Mouse (Mus musculus) ES-Bruce4 (cell line): ENCODE measurements around the gene Aloxe3. TPM values are rescaled to one million over a fixed set of nuclear protein-coding genes. Genes with fewer than 3 reads are reported as not detected.

ENCODE experiments used
- H3K27ac ChIP-seq: 2 replicates; pipeline ENCODE4 v1.5.1; 2012; ENCODE audit warnings: low read length, inconsistent platforms; ENCODE audit not compliant: insufficient read depth
- H3K27me3 ChIP-seq: 2 replicates; pipeline ENCODE4 v1.6.1; 2012; ENCODE audit warnings: mild to moderate bottlenecking, low read length, inconsistent platforms; ENCODE audit not compliant: control insufficient read depth, poor library complexity, insufficient read depth, severe bottlenecking
- H3K36me3 ChIP-seq: 2 replicates; pipeline ENCODE4 v1.6.1; 2012; ENCODE audit warnings: inconsistent platforms, mild to moderate bottlenecking, low read length, moderate library complexity; ENCODE audit not compliant: control insufficient read depth, poor library complexity, insufficient read depth, severe bottlenecking
- H3K4me1 ChIP-seq: one replicate; pipeline ENCODE4 v1.8.1; 2011; ENCODE audit warnings: low read length; ENCODE audit not compliant: control insufficient read depth, insufficient read depth
- H3K4me3 ChIP-seq: 2 replicates; pipeline ENCODE4 v1.5.1; 2011; ENCODE audit warnings: low read depth, mild to moderate bottlenecking, low read length
- H3K9ac ChIP-seq: 2 replicates; pipeline ENCODE4 v1.6.1; 2012; ENCODE audit warnings: low read depth, mild to moderate bottlenecking, inconsistent platforms; ENCODE audit not compliant: poor library complexity, severe bottlenecking
- H3K9me3 ChIP-seq: replicated peaks from 2 replicates; pipeline ENCODE4 v1.6.1; 2012; ENCODE audit warnings: mild to moderate bottlenecking, low read length, inconsistent platforms; ENCODE audit not compliant: control insufficient read depth, poor library complexity, insufficient read depth, severe bottlenecking
- CTCF ChIP-seq: IDR thresholded peaks from one replicate; pipeline ENCODE4 v1.8.1; 2011; ENCODE audit warnings: low read depth, low read length
- EP300 ChIP-seq: IDR thresholded peaks from 2 replicates; pipeline ENCODE4 v1.6.1; 2011; ENCODE audit warnings: low read depth, low read length; ENCODE audit not compliant: insufficient read depth
- POLR2A ChIP-seq: IDR thresholded peaks from one replicate; pipeline ENCODE4 v1.8.1; 2011; ENCODE audit warnings: low read length; ENCODE audit not compliant: insufficient read depth
- polyA plus RNA-seq: library from polyadenylated mRNA; stranded (reverse); fragments of >200 nt; gene quantifications from 2 replicates; pipeline ENCODE4 v1.2.4, GENCODE M21; 2011; ENCODE audit warnings: low read depth; ENCODE audit not compliant: missing spikeins, insufficient read depth, insufficient read length

Aloxe3 gene
- polyA plus RNA-seq, 1 experiment: 2.0 TPM

DNA sequence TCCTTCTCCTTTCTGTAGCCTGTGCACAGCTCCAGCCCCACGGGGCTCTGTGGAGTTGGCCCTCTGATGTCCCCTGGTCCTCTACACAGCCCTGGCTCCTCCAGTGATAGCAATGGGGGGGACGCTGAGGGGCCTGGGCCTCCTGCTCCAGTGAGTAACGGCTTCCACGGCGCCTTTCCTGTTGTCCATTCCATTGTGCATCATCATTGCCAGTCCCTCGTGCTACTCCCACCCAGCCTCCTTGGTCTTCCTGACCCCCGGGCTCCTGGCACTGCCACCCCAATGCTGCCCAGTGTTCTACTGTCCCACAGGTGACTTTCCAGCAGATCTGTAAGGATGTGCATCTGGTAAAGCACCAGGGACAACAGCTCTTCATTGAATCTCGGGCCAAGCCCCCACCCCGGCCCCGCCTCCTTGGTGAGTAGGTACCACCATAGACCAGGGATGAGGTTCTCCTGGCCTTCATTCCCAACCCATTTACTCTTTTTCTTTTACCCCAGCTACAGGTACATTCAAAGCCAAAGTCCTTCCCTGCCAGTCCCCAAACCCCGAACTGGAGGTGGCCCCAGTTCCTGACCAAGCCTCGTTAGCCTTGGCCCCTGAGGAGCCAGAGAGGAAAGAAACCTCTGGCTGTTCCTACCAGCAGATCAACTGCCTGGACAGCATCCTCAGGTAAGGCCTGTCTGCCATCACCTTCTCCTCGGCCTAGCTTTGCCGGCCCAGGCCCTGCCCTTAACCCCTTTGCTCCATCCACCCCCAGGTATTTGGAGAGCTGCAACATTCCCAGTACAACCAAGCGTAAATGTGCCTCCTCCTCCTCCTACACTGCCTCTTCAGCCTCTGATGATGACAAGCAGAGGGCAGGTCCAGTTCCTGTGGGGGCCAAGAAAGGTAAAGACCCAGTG lies 21.9 kb upstream of the Aloxe3 start:
- Histone ChIP-seq H3K9me3 (no peaks in the 10 kb centered on the region), H3K36me3 (peaks cover 22% of the 10 kb centered on the region), H3K27ac (no peak overlapping the region), H3K4me1 (no peaks in the 10 kb centered on the region), H3K27me3 (no peaks in the 10 kb centered on the region), H3K4me3 (no peak overlapping the region), H3K9ac (no peak overlapping the region)
- no peak for TF ChIP-seq CTCF
- no peak for TF ChIP-seq EP300
- TF ChIP-seq POLR2A: no peak

DNA sequence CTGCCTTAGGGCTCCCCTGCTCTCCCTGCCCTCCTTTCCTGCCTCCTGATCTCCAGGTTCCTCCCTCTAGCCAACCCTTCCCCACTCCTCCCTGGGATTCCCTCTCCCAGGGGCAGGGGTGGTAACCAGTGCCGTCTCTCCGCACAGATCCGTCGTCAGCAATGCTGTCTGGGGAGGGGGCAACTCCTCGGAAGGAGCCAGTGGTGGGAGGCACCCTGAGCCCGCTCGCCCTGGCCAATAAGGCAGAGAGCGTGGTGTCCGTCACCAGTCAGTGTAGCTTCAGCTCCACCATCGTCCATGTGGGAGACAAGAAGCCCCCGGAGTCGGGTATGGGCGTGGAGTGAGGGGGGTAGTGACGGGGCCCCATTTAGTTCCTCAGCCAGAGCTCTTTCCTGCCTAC lies 21.2 kb upstream of the Aloxe3 start:
- Histone ChIP-seq H3K4me1 (peaks cover 2% of the 10 kb centered on the region), H3K4me3 (no peak overlapping the region), H3K9ac (no peak overlapping the region), H3K27ac (no peak overlapping the region), H3K9me3 (no peaks in the 10 kb centered on the region), H3K36me3 (peaks cover 22% of the 10 kb centered on the region), H3K27me3 (no peaks in the 10 kb centered on the region)
- no peak for TF ChIP-seq EP300
- no peak for TF ChIP-seq CTCF
- TF ChIP-seq POLR2A: no peak

- Histone ChIP-seq H3K4me1 (peaks cover 4% of the 10 kb centered on the region), H3K9ac (no peak overlapping the region), H3K27ac (no peak overlapping the region), H3K27me3 (no peaks in the 10 kb centered on the region), H3K36me3 (peaks cover 22% of the 10 kb centered on the region), H3K4me3 (no peak overlapping the region), H3K9me3 (no peaks in the 10 kb centered on the region)
- TF ChIP-seq POLR2A (no peak), CTCF (no peak), EP300 (no peak)
Observed at GRCm38 (mm10) chr11:69105227-69105626, 20.5 kb upstream of the Aloxe3 start.

DNA sequence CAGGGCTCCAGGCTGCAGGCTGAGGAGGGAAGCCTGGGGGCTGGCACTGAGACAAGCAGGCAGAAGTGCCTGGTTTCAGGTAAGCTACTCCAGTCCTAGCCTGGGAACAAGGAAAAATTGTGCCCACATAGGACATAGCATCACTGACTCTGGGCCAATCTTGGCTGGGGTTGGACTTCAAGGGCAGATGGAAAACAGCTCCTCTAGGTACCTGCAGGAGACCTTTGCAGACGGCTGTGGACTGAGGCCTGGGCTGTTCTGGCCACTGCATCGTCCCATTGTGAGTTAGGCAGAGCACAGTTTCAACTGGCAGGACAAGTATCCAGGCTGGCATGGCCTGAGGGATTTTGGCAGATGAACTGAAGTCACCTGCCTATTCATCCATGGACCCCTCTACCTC lies 19.9 kb upstream of the Aloxe3 start:
- no peak overlapping the region for H3K4me3 ChIP-seq
- H3K9me3 ChIP-seq: no peaks in the 10 kb centered on the region
- no peak overlapping the region for H3K9ac ChIP-seq
- H3K4me1 ChIP-seq: peaks cover 4% of the 10 kb centered on the region
- H3K36me3 ChIP-seq: peaks cover 22% of the 10 kb centered on the region
- H3K27ac ChIP-seq: no peak overlapping the region
- H3K27me3 ChIP-seq: no peaks in the 10 kb centered on the region
- no peak for TF ChIP-seq CTCF
- TF ChIP-seq POLR2A: no peak
- TF ChIP-seq EP300: no peak

DNA sequence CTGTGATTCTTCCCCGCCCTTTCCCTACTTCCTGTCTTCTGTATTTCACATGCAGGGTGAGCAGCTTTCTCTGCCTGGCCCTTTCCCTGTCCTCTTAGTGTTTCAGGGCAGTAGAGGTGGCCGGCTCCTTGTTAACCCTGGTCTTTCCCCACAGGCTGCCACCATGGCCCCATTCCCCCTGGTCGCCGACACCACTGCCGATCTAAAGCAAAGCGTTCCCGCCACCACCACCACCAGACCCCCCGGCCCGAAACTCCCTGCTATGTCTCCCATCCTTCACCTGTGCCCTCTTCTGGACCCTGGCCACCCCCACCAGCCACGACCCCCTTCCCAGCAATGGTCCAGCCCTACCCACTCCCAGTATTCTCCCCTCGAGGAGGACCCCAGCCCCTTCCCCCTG lies 19.4 kb upstream of the Aloxe3 start:
- H3K27ac ChIP-seq: no peak overlapping the region
- H3K4me3 ChIP-seq: no peak overlapping the region
- TF ChIP-seq CTCF (no peak), POLR2A (no peak), EP300 (no peak)
- no peaks in the 10 kb centered on the region for H3K27me3 ChIP-seq
- no peaks in the 10 kb centered on the region for H3K9me3 ChIP-seq
- H3K36me3 ChIP-seq: peaks cover 21% of the 10 kb centered on the region
- peaks cover 4% of the 10 kb centered on the region for H3K4me1 ChIP-seq
- H3K9ac ChIP-seq: no peak overlapping the region

DNA sequence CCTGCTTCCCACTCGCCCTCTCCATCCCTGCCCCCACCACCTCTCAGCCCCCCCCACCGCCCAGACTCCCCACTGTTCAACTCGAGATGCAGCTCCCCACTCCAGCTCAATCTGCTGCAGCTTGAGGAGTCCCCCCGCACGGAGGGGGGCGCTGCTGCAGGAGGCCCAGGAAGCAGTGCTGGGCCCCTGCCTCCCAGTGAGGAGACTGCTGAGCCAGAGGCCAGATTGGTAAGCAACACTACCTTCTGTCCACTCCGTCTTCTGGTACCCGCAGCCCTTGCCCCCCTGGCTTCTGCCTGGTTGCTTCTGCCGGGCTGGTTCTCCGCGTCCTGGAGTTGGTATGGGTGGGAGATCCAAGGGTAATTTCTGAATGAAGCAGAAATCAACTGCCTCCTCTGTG lies 18.9 kb upstream of the Aloxe3 start:
- Histone ChIP-seq H3K36me3 (peaks cover 16% of the 10 kb centered on the region), H3K9ac (no peak overlapping the region), H3K9me3 (no peaks in the 10 kb centered on the region), H3K4me1 (peaks cover 4% of the 10 kb centered on the region), H3K4me3 (no peak overlapping the region), H3K27ac (no peak overlapping the region), H3K27me3 (no peaks in the 10 kb centered on the region)
- TF ChIP-seq EP300 (no peak), POLR2A (no peak), CTCF (no peak)
